Mouse (Mus musculus): ENCODE measurements around the gene Depdc7. TPM values are rescaled to one million over a fixed set of nuclear protein-coding genes. Genes with fewer than 3 reads are reported as not detected.

Depdc7 gene
- total RNA-seq, 1 experiment: 12.1 TPM

GRCm38 (mm10) chr2:104711585-104712485, 30.8 kb downstream of the Depdc7 start, which contains the start of gene Tcp11l1:
Gene Tcp11l1 (minus strand): TSS chr2:104712169.
- peak; percentile 24 for DNase-seq (ENCODE audit: low read depth, low spot score)

GRCm38 (mm10) chr2:104710670-104711370, 31.9 kb downstream of the Depdc7 start:
- no peak for DNase-seq (ENCODE audit: low read depth, low spot score)
- H3K9ac ChIP-seq (ENCODE audit: insufficient read depth, low read depth, low read length, poor library complexity, severe bottlenecking): no peak overlapping the region
- H3K4me1 ChIP-seq (ENCODE audit: control insufficient read depth in 2 of 2, insufficient read depth in 2 of 2, low read length in 2 of 2, poor library complexity in 1 of 2): peaks cover 0 to 2% of the 10 kb centered on the region in 2 experiments; a peak in 1 of 4 replicates
- H3K36me3 ChIP-seq (ENCODE audit: control insufficient read depth, insufficient read depth, low read length, poor library complexity, severe bottlenecking): no peaks in the 10 kb centered on the region
- H3K9me3 ChIP-seq (ENCODE audit: control insufficient read depth, insufficient read depth, low read depth, low read length): no peaks in the 10 kb centered on the region
- no peak overlapping the region for H3K27ac ChIP-seq (ENCODE audit: insufficient read depth, low read depth, low read length, poor library complexity, severe bottlenecking)
- peak overlapping the region in 1 of 2 experiments; percentile 92; a peak in 1 of 4 replicates for H3K4me3 ChIP-seq (ENCODE audit: insufficient read depth in 1 of 2, low read depth in 1 of 2, low read length in 2 of 2, poor library complexity in 1 of 2, severe bottlenecking in 1 of 2)
- in situ Hi-C loops (cut with MboI; ENCODE audit: low sequenced_read_pairs in 2 of 2, unreplicated experiment in 2 of 2): no loop called here
- TF ChIP-seq MAFK (IDR thresholded peaks at IDR 0.05; ENCODE audit: insufficient read depth, low read depth, low read length) (no peak), HCFC1 (IDR thresholded peaks at IDR 0.05; ENCODE audit: borderline replicate concordance, insufficient read depth, low read length) (no peak), CHD2 (IDR thresholded peaks at IDR 0.05; ENCODE audit: low read depth, low read length) (no peak)

More at GRCm38 (mm10) chr2:104711585-104712485, 30.8 kb downstream of the Depdc7 start, which contains the start of gene Tcp11l1:
- Histone ChIP-seq H3K9ac (ENCODE audit: insufficient read depth, low read depth, low read length, poor library complexity, severe bottlenecking) (peak within 1 kb of the TSS; percentile 92), H3K27ac (ENCODE audit: insufficient read depth, low read depth, low read length, poor library complexity, severe bottlenecking) (no peak within 1 kb of the TSS), H3K9me3 (ENCODE audit: control insufficient read depth, insufficient read depth, low read depth, low read length) (no peaks in the 10 kb centered on the region), H3K36me3 (ENCODE audit: control insufficient read depth, insufficient read depth, low read length, poor library complexity, severe bottlenecking) (no peaks in the 10 kb centered on the region), H3K4me1 (ENCODE audit: control insufficient read depth in 2 of 2, insufficient read depth in 2 of 2, low read length in 2 of 2, poor library complexity in 1 of 2) (peaks cover 0 to 2% of the 10 kb centered on the region in 2 experiments; a peak in 1 of 4 replicates), H3K4me3 (ENCODE audit: insufficient read depth in 1 of 2, low read depth in 1 of 2, low read length in 2 of 2, poor library complexity in 1 of 2, severe bottlenecking in 1 of 2) (peak within 1 kb of the TSS; percentile 91 to 92)
- TF ChIP-seq HCFC1 (IDR thresholded peaks at IDR 0.05; ENCODE audit: borderline replicate concordance, insufficient read depth, low read length) (peak; percentile 57; the same call in 1 of the 2 replicates), ZNF384 (IDR thresholded peaks at IDR 0.05; ENCODE audit: low read depth, low read length) (no peak)
- in situ Hi-C loops (cut with MboI; ENCODE audit: low sequenced_read_pairs in 2 of 2, unreplicated experiment in 2 of 2): no loop called here

- Histone ChIP-seq H3K9ac (ENCODE audit: insufficient read depth, low read depth, low read length, poor library complexity, severe bottlenecking) (no peak overlapping the region), H3K27ac (ENCODE audit: insufficient read depth, low read depth, low read length, poor library complexity, severe bottlenecking) (no peak overlapping the region), H3K36me3 (ENCODE audit: control insufficient read depth, insufficient read depth, low read length, poor library complexity, severe bottlenecking) (no peaks in the 10 kb centered on the region), H3K4me3 (ENCODE audit: insufficient read depth in 1 of 2, low read depth in 1 of 2, low read length in 2 of 2, poor library complexity in 1 of 2, severe bottlenecking in 1 of 2) (no peak overlapping the region), H3K9me3 (ENCODE audit: control insufficient read depth, insufficient read depth, low read depth, low read length) (no peaks in the 10 kb centered on the region), H3K4me1 (ENCODE audit: control insufficient read depth in 2 of 2, insufficient read depth in 2 of 2, low read length in 2 of 2, poor library complexity in 1 of 2) (peaks cover 0 to 2% of the 10 kb centered on the region in 2 experiments; a peak in 1 of 4 replicates)
- in situ Hi-C loops (cut with MboI; ENCODE audit: low sequenced_read_pairs in 2 of 2, unreplicated experiment in 2 of 2): no loop called here
- DNase-seq (ENCODE audit: low read depth, low spot score): no peak
- TF ChIP-seq CHD2 (IDR thresholded peaks at IDR 0.05; ENCODE audit: low read depth, low read length): no peak
- TF ChIP-seq ZNF384 (IDR thresholded peaks at IDR 0.05; ENCODE audit: low read depth, low read length): peak; percentile 50
These were observed 32.8 kb downstream of the Depdc7 start for GRCm38 (mm10) chr2:104709786-104710337.

- DNase-seq (ENCODE audit: low read depth, low spot score): no peak
- Histone ChIP-seq H3K4me3 (ENCODE audit: insufficient read depth in 1 of 2, low read depth in 1 of 2, low read length in 2 of 2, poor library complexity in 1 of 2, severe bottlenecking in 1 of 2) (no peak overlapping the region), H3K9me3 (ENCODE audit: control insufficient read depth, insufficient read depth, low read depth, low read length) (no peaks in the 10 kb centered on the region), H3K4me1 (ENCODE audit: control insufficient read depth in 2 of 2, insufficient read depth in 2 of 2, low read length in 2 of 2, poor library complexity in 1 of 2) (peaks cover 0 to 5% of the 10 kb centered on the region in 2 experiments; a peak in 1 of 4 replicates), H3K27ac (ENCODE audit: insufficient read depth, low read depth, low read length, poor library complexity, severe bottlenecking) (no peak overlapping the region), H3K9ac (ENCODE audit: insufficient read depth, low read depth, low read length, poor library complexity, severe bottlenecking) (no peak overlapping the region), H3K36me3 (ENCODE audit: control insufficient read depth, insufficient read depth, low read length, poor library complexity, severe bottlenecking) (no peaks in the 10 kb centered on the region)
- in situ Hi-C loops (cut with MboI; ENCODE audit: low sequenced_read_pairs in 2 of 2, unreplicated experiment in 2 of 2): no loop called here
- TF ChIP-seq ZC3H11A (IDR thresholded peaks at IDR 0.05; ENCODE audit: borderline replicate concordance, low read depth, low read length): no peak
- TF ChIP-seq CHD2 (IDR thresholded peaks at IDR 0.05; ENCODE audit: low read depth, low read length): no peak
- TF ChIP-seq ZNF384 (IDR thresholded peaks at IDR 0.05; ENCODE audit: low read depth, low read length): no peak
These were observed 38.3 kb downstream of the Depdc7 start for GRCm38 (mm10) chr2:104704355-104704754.

Data from ES-E14 (cell line).